Mouse (Mus musculus) forebrain, embryonic 11.5 days (tissue): Measurements from ENCODE around the gene 1110065P20Rik. TPM values are rescaled to one million over a fixed set of nuclear protein-coding genes. Genes with fewer than 3 reads are reported as not detected.

ENCODE experiments used
- ATAC-seq: fragments of 200-750 bp; cut with Nextera tagmentation; replicated peaks from 2 replicates; pipeline ENCODE4 v1.8.0; 2017; ENCODE audit warnings: moderate TSS enrichment; ENCODE audit not compliant: low FRiP score
- DNase-seq: peaks from one replicate; pipeline ENCODE4 v3.0.0-alpha.2; 2017; ENCODE audit warnings: low spot score
- H3K27ac ChIP-seq: fragments of 300-500 bp; sonication (generic); 2 replicates; pipeline ENCODE4 v1.5.1; 2014; ENCODE audit warnings: low read depth, low read length
- H3K27me3 ChIP-seq: fragments of 300-500 bp; sonication (generic); 2 replicates; pipeline ENCODE4 v1.6.1; 2014; ENCODE audit warnings: mild to moderate bottlenecking, low read length, mixed read lengths; ENCODE audit not compliant: control insufficient read depth, insufficient read depth
- H3K36me3 ChIP-seq: fragments of 300-500 bp; sonication (generic); 2 replicates; pipeline ENCODE4 v1.6.1; 2014; ENCODE audit warnings: mild to moderate bottlenecking, low read length, moderate library complexity, mixed read lengths; ENCODE audit not compliant: control insufficient read depth, insufficient read depth
- H3K4me1 ChIP-seq: fragments of 300-500 bp; sonication (generic); replicated peaks from 2 replicates; pipeline ENCODE4 v1.6.1; 2014; ENCODE audit warnings: low read length, mixed read lengths; ENCODE audit not compliant: control insufficient read depth, insufficient read depth
- H3K4me2 ChIP-seq: fragments of 300-500 bp; sonication (generic); 2 replicates; pipeline ENCODE4 v1.6.1; 2014; ENCODE audit warnings: low read depth, mild to moderate bottlenecking, low read length, moderate library complexity, mixed read lengths; ENCODE audit not compliant: severe bottlenecking
- H3K4me3 ChIP-seq: fragments of 300-500 bp; sonication (generic); 2 replicates; pipeline ENCODE4 v1.5.1; 2014; ENCODE audit warnings: low read depth, low read length
- H3K9ac ChIP-seq: fragments of 300-500 bp; sonication (generic); 2 replicates; pipeline ENCODE4 v1.6.1; 2014; ENCODE audit warnings: low read length
- H3K9me3 ChIP-seq: fragments of 300-500 bp; sonication (generic); 2 replicates; pipeline ENCODE4 v1.6.1; 2016; ENCODE audit warnings: low read length, mixed read lengths; ENCODE audit not compliant: control insufficient read depth
- WGBS: fragments of 180-500 bp; shearing (Covaris S2); extraction: QIAGEN DNeasy Blood & Tissue Kit; methylation state at CpG from one replicate; pipeline ENCODE4 v1.1.7; 2014; 5-methylcytosine and 5-hydroxymethylcytosine counted together
- polyA plus RNA-seq: library from polyadenylated mRNA; unstranded; fragments of >200 nt; fragmentation: Nextera tagmentation; extraction: Ambion mirVana; gene quantifications from 2 replicates; pipeline ENCODE4 v1.2.1, GENCODE M21; 2014

The 1110065P20Rik gene
- polyA plus RNA-seq, 1 experiment from 2014 or later = 49.5 TPM

DNA sequence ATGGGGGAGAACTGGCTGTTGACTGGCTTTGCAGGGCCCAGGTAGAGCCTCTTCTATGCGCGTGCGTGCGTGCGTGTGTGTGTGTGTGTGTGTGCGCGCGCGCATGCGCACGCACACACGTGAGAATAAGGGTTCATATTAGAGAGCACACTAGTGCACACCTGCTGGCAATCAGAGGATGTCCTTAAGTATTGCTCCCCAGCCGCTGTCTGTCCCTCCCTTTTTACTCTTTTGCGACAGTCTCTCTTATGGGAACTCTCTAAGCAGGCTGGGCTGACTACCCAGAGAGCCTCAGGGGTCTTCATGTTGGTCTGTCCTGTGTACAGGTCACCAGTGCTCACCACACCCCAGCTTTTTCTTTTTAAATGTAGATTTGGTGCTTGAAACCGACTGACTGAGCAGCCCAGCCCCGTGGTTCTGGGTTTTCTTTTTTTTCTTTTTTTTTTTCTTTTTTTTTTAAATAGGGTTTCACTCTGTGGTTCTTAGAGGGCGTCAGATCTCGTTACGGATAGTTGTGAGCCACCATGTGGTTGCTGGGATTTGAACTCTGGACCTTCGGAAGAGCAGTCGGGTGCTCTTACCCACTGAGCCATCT, 25.5 kb downstream of the 1110065P20Rik start:
- H3K9ac ChIP-seq = no peak overlapping the region
- H3K27me3 ChIP-seq = no peaks in the 10 kb centered on the region
- WGBS = 97% methylated on average over 21 of the region's 21 CpGs
- no peak overlapping the region for H3K4me2 ChIP-seq
- no peak overlapping the region for H3K4me3 ChIP-seq
- no peak overlapping the region for H3K27ac ChIP-seq
- DNase-seq (no peak), ATAC-seq (no peak)
- no peaks in the 10 kb centered on the region for H3K4me1 ChIP-seq
- H3K9me3 ChIP-seq = no peaks in the 10 kb centered on the region
- no peaks in the 10 kb centered on the region; the same call in 1 of the 2 replicates for H3K36me3 ChIP-seq

DNA sequence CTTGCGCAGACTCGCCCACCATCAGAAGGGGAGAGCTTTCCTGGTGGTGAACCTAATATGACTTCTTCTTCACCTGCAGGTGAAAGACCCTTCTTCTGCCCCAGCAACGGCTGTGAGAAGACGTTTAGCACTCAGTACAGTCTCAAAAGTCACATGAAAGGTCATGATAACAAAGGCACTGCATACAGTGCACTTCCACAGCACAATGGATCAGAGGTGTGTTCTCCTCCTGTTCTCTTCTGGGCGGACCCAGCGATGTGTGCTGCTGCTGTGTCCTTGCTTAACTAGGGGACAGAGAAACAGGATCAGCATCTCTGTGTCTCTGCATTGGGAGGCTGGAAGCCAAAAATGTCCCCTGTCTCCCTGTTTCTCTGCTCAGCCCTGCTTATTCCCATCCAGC, 26.0 kb downstream of the 1110065P20Rik start:
- WGBS = 95% methylated on average over 6 of the region's 6 CpGs
- H3K27ac ChIP-seq = no peak overlapping the region
- H3K4me1 ChIP-seq = no peaks in the 10 kb centered on the region
- no peak overlapping the region for H3K4me2 ChIP-seq
- no peaks in the 10 kb centered on the region for H3K9me3 ChIP-seq
- no peak overlapping the region for H3K9ac ChIP-seq
- ATAC-seq = no peak
- H3K27me3 ChIP-seq = no peaks in the 10 kb centered on the region
- no peak for DNase-seq
- no peak overlapping the region for H3K4me3 ChIP-seq
- no peaks in the 10 kb centered on the region; the same call in 1 of the 2 replicates for H3K36me3 ChIP-seq

DNA sequence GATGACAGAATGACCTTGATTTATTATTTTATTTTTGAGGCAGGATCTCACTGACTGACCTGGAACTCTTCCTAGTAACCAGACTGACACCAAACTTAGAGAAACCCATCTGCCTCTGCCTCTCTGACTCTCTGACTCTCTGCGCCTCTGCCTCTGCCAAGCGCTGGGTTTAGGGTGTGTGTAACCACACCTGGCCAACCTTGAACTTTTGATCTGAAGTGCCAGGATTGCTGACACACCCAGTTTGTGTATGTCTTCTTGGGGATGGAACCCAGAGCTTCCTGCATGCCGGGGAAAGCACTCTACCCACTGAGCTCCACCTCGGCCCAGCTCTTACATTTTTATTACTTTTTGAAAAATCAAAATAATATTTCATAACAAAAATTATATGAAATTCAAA, 32.2 kb downstream of the 1110065P20Rik start:
- no peak overlapping the region for H3K4me3 ChIP-seq
- no peaks in the 10 kb centered on the region for H3K9me3 ChIP-seq
- no peak overlapping the region for H3K27ac ChIP-seq
- WGBS = 94% methylated on average over 4 of the region's 4 CpGs
- ATAC-seq (no peak), DNase-seq (no peak)
- no peak overlapping the region for H3K4me2 ChIP-seq
- H3K9ac ChIP-seq = no peak overlapping the region
- H3K36me3 ChIP-seq = no peaks in the 10 kb centered on the region
- H3K4me1 ChIP-seq = peaks cover 3% of the 10 kb centered on the region; the same call in 1 of the 2 replicates
- H3K27me3 ChIP-seq = no peaks in the 10 kb centered on the region

DNA sequence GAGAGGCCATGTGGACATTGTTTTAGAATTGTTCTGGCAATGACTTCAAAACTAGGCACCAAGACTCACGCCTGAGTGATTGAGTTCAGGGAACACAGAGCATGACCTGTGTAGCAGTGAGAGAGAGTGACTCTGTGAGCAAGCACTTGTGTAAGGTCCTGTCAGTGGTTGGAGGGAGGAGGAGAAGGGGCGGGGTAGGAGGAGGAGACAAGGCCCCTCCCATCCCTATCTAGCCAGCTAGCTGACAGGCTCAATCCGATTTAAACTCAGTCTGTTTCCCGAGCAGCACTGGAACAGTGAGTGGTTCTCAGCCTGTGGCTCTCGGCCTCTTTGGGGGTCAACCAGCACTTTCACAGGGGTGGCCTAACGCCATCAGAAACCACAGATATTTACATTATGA, 33.2 kb downstream of the 1110065P20Rik start:
- H3K9me3 ChIP-seq = no peaks in the 10 kb centered on the region
- no peak overlapping the region for H3K9ac ChIP-seq
- WGBS = 25% methylated on average over 6 of the region's 6 CpGs
- no peak for ATAC-seq
- H3K27ac ChIP-seq = no peak overlapping the region
- H3K27me3 ChIP-seq = no peaks in the 10 kb centered on the region
- no peak overlapping the region for H3K4me3 ChIP-seq
- H3K4me1 ChIP-seq = peaks cover 3% of the 10 kb centered on the region; the same call in 1 of the 2 replicates
- H3K36me3 ChIP-seq = no peaks in the 10 kb centered on the region
- no peak overlapping the region for H3K4me2 ChIP-seq
- no peak for DNase-seq

DNA sequence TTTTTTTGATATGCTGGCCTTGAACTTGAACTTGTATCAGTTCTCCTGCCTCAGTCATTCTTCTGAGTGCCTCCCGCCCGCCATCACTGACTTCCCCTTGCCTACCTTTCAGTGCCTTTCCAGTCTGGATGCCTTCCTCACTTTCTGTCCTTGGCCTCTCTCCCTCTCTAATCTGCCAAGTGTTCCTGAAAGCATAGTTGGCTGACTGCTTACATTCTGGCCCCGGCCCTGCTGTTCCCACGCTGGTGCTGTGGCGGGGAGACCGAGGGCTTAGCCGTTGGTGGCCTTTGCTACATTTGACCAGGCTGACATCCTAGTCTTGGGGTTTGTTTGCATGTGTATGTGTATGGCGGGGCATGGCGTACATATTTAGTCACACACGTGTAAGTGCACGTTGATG, 35.1 kb downstream of the 1110065P20Rik start:
- no peaks in the 10 kb centered on the region for H3K36me3 ChIP-seq
- no peak overlapping the region for H3K4me3 ChIP-seq
- 92% methylated on average over 11 of the region's 11 CpGs for WGBS
- no peak overlapping the region for H3K9ac ChIP-seq
- no peaks in the 10 kb centered on the region for H3K9me3 ChIP-seq
- peaks cover 3% of the 10 kb centered on the region; the same call in 1 of the 2 replicates for H3K4me1 ChIP-seq
- no peak for DNase-seq
- ATAC-seq = no peak
- H3K4me2 ChIP-seq = no peak overlapping the region
- no peaks in the 10 kb centered on the region for H3K27me3 ChIP-seq
- no peak overlapping the region for H3K27ac ChIP-seq

DNA sequence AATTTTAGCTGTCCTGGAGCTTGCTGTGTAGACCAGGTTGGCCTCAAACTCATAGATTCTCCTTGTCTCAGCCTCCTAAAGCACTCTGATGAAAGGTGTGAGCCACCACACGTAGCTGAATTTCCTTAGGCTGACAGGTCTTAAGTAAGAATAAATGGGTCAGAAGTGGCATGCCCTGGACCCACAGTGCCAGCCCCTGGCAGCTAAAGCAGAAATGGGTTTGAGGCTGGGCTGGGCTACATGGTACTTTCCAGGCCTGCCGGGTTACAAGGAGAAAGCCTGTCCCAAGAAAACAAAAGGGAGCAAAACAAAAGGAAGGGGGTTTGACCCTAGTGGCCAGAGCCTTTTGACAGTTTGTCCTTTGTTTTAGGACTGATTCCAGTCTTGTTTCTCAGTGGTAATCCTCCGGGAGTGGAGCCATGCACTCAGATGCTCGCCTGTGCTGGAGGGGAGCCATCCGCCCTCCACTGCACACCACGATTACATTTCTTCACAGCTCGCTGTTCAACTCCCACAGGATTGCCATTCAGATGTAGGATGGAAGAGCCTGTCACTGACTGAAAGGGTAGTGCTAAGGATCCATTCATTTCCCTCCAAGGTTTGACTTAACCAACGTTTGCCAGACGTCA, 39.5 kb downstream of the 1110065P20Rik start:
- H3K36me3 ChIP-seq = no peaks in the 10 kb centered on the region; the same call in 1 of the 2 replicates
- no peak overlapping the region for H3K27ac ChIP-seq
- H3K9ac ChIP-seq = no peak overlapping the region
- ATAC-seq (no peak), DNase-seq (no peak)
- H3K4me3 ChIP-seq = no peak overlapping the region
- no peak overlapping the region for H3K4me2 ChIP-seq
- no peaks in the 10 kb centered on the region for H3K9me3 ChIP-seq
- no peaks in the 10 kb centered on the region for H3K4me1 ChIP-seq
- WGBS = 19% methylated on average over 9 of the region's 9 CpGs
- H3K27me3 ChIP-seq = no peaks in the 10 kb centered on the region

DNA sequence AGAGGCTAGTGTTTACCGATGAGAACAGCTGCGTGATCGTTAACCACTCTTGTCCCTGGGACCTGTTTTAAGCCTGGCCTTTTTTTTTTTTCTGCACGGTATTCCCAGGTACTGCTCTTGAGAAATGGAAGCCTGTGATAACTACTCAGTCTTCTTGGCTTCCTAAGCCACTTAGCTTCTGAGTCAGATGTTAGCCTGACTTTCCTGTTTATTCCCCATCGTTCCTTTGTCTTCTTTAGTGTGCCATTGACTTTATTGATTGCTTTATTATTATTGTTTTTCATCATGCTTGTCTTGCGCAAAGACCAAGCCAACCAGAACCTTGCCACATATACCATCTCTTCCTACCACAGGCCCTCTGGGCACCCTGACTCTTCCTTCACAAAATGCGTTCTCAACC, 40.9 kb downstream of the 1110065P20Rik start:
- Histone ChIP-seq H3K36me3 (no peaks in the 10 kb centered on the region; the same call in 1 of the 2 replicates), H3K9me3 (no peaks in the 10 kb centered on the region), H3K4me3 (no peak overlapping the region), H3K9ac (no peak overlapping the region), H3K27me3 (no peaks in the 10 kb centered on the region), H3K4me2 (no peak overlapping the region), H3K4me1 (no peaks in the 10 kb centered on the region), H3K27ac (no peak overlapping the region)
- no peak for ATAC-seq
- no peak for DNase-seq
- 86% methylated on average over 7 of the region's 7 CpGs for WGBS

DNA sequence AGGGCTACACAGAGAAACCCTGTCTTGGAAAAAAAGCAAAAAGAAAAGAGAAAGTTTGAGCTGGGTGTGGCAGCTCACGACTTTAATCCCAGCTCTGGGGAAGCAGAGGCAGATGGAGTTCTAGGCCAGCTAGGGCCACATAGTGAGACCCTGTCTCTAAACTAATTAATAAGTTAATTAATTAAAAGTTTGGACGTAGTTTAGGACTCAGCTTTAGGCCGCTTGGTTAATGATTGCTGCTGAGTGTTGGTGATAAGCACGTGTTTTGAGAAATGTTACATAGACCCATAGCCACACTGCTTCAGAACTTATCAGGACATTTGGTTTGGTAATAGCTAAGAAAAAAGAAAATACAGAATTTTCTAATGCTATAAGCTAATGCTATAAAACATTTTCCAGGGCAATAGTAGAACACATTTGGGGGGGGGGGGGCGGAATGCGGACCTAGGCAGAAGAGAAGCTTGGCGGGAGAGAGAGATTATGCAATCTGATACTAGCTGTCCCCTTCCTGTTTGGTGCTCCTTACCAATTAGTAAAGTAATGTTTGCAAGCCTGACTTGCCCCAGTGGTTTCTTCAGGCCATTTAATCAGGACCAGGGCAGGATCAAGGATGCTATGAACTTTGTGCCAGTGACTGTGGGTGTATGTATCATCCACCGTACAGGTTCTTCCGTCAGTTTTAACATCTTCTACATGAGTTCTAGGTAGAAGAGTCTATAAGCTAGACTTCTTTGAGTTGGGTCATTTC, 41.7 kb downstream of the 1110065P20Rik start:
- H3K36me3 ChIP-seq = no peaks in the 10 kb centered on the region; the same call in 1 of the 2 replicates

More for the DNA sequence above, 41.7 kb downstream of the 1110065P20Rik start:
- 82% methylated on average over 9 of the region's 9 CpGs for WGBS
- no peak overlapping the region for H3K4me3 ChIP-seq
- DNase-seq (no peak), ATAC-seq (no peak)
- H3K4me2 ChIP-seq = no peak overlapping the region
- H3K27ac ChIP-seq = no peak overlapping the region
- no peaks in the 10 kb centered on the region for H3K4me1 ChIP-seq
- H3K27me3 ChIP-seq = no peaks in the 10 kb centered on the region
- H3K9ac ChIP-seq = no peak overlapping the region
- no peaks in the 10 kb centered on the region for H3K9me3 ChIP-seq
